Comparison of ENCODE assay signal across 9 mouse cellular contexts in the genomic region with DNA sequence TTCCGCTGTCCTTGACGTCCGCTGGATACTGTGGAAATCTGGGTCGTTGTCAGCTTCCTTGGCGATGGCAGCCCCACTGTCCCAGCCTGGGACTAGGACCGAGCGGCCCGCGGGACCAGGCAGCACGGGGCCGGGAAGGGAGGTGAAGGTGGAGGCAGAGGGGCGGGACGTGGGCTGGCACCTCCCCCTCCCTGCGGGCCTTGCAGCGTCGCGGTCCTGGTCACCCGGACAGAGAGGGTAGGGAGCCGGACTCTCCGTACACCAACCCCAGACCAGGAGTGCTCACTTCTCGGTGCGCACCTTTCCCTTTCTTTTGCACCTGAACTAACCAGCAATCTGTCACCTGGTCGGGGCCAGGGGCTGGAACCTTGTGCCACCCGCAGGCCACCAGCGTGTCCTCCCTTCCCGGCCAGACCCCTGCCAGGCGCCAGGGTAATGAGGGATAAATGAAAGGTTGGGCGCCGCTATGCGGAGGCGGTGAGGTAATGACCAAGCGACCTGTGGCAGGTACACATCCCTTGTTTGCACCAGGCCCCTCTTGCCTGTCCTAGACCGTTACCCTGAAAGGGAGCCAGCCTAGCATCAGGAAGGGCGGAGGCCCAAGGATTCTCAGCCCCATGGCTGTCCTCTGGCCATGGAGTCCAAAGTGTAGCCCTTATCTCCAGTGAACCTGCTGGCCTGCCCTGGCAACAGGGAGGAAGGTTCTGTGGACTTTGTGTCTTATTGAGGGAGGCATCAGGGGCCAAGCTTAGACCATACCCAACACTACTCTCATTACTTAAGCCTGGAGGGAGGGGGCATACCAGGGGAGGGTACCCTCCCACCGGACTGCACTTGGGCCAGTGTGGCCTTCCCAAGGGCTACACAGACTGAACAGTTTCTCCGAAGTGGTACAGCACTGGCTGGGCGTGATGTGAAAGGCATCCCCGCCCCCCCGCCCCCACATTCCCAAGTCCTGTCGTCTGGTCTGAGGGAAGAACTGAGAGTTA. TPM values are rescaled to one million over a fixed set of nuclear protein-coding genes. Genes with fewer than 3 reads are reported as not detected.
DNase-seq lines count a peak whose midpoint lies in the region; ATAC-seq and TF ChIP-seq lines count a peak whose summit lies in the region.
"Had no signal": no experiment of that assay in that cellular context is flagged by ENCODE, and none has a peak within 500 bp of the region (broad histone marks: within the 10 kb centered on the region; RNA-seq: fewer than 3 reads in every experiment).

A gene (minus strand): TSS at position 422 of the 989 bp plus-strand sequence.

- WGBS in heart, adult 2 months = 10% methylated on average over 40 of the region's 40 CpGs
- WGBS in embryonic facial prominence, embryonic 15.5 days = 10% methylated on average over 40 of the region's 40 CpGs
- 9% methylated on average over 40 of the region's 40 CpGs for WGBS in lung, embryonic 14.5 days
- WGBS in stomach, postnatal 0 days = 12% methylated on average over 33 of the region's 40 CpGs

- H3K79me2 ChIP-seq in heart, adult 2 months (replicated peaks; ENCODE audit: control insufficient read depth, insufficient read depth, low read length) = no peaks in the 10 kb centered on the region

- H3K27me3 ChIP-seq in heart, adult 2 months (ENCODE audit: control insufficient read depth, insufficient read depth, low read length) = peaks cover 11% of the 10 kb centered on the region
- peaks cover 27% of the 10 kb centered on the region for H3K27me3 ChIP-seq in embryonic facial prominence, embryonic 15.5 days
- H3K27me3 ChIP-seq in lung, embryonic 14.5 days (ENCODE audit: insufficient read depth, low read length) = peaks cover 26% of the 10 kb centered on the region
- H3K27me3 ChIP-seq in stomach, postnatal 0 days (ENCODE audit: control insufficient read depth, insufficient read depth, low read length) = no peaks in the 10 kb centered on the region

- no peak for TF ChIP-seq CTCF in heart, adult 2 months (IDR thresholded peaks at IDR 0.05)
- 0 out of 2 replicates have a peak, but pooled peaks have one; percentile 1 for TF ChIP-seq CTCF in lung, embryonic 14.5 days (IDR thresholded peaks at IDR 0.05; ENCODE audit: low read depth)
- no peak for TF ChIP-seq CTCF in stomach, postnatal 0 days (IDR thresholded peaks at IDR 0.05; ENCODE audit: low read depth)

- no peak for DNase-seq in heart, adult 2 months
- no peak for DNase-seq in heart, postnatal 14 days
- DNase-seq in kidney, adult 9 months = peak; percentile 70
- no peak for DNase-seq in lung, embryonic 14.5 days
- DNase-seq in stomach, postnatal 0 days (ENCODE audit: low spot score) = peak; percentile 78
- no peak for DNase-seq in left cerebral cortex, adult 11 months (ENCODE audit: low spot score)

- no peak within 1 kb of the TSS for H3K27ac ChIP-seq in heart, adult 2 months
- H3K27ac ChIP-seq in embryonic facial prominence, embryonic 15.5 days (replicated peaks) = no peak within 1 kb of the TSS
- no peak within 1 kb of the TSS for H3K27ac ChIP-seq in lung, embryonic 14.5 days (ENCODE audit: low read depth)
- H3K27ac ChIP-seq in stomach, postnatal 0 days (replicated peaks) = peak within 1 kb of the TSS; percentile 53

- no peaks in the 10 kb centered on the region for H3K36me3 ChIP-seq in heart, adult 2 months (ENCODE audit: control insufficient read depth, insufficient read depth, low read length)
- H3K36me3 ChIP-seq in embryonic facial prominence, embryonic 15.5 days = no peaks in the 10 kb centered on the region
- no peaks in the 10 kb centered on the region for H3K36me3 ChIP-seq in lung, embryonic 14.5 days (ENCODE audit: insufficient read depth)
- H3K36me3 ChIP-seq in stomach, postnatal 0 days (ENCODE audit: control insufficient read depth, insufficient read depth, low read length) = no peaks in the 10 kb centered on the region

- TF ChIP-seq EP300 in heart, adult 2 months (IDR thresholded peaks at IDR 0.05; ENCODE audit: insufficient read depth, low read depth, low read length) = no peak
- TF ChIP-seq EP300 in stomach, postnatal 0 days (optimal IDR thresholded peaks at IDR 0.05) = no peak

- intact Hi-C loops in heart, adult 2 months (cut with DNase I) = no loop called here
- intact Hi-C loops in heart, postnatal 14 days (cut with DNase I) = no loop called here

- no peak for TF ChIP-seq POLR2A in heart, adult 2 months (IDR thresholded peaks at IDR 0.05; ENCODE audit: insufficient read depth, low read depth, low read length)

- ATAC-seq in embryonic facial prominence, embryonic 15.5 days (ENCODE audit: insufficient number of reproducible peaks, low FRiP score, low TSS enrichment, low read depth) = no peak
- peak; percentile 12; the same call in 1 of the 2 replicates for ATAC-seq in lung, embryonic 14.5 days (ENCODE audit: insufficient read depth)
- ATAC-seq in stomach, postnatal 0 days (ENCODE audit: low FRiP score, low TSS enrichment) = peak; percentile 61
- ATAC-seq in inflammation-experienced regulatory T-cells, adult 6 months = no peak

- peaks cover 5% of the 10 kb centered on the region for H3K4me1 ChIP-seq in heart, adult 2 months (ENCODE audit: control insufficient read depth, insufficient read depth, low read length)
- peaks cover 42% of the 10 kb centered on the region for H3K4me1 ChIP-seq in embryonic facial prominence, embryonic 15.5 days
- H3K4me1 ChIP-seq in lung, embryonic 14.5 days (ENCODE audit: insufficient read depth) = peaks cover 9% of the 10 kb centered on the region; the same call in 1 of the 2 replicates
- peaks cover 3% of the 10 kb centered on the region; the same call in 1 of the 2 replicates for H3K4me1 ChIP-seq in stomach, postnatal 0 days (replicated peaks; ENCODE audit: control insufficient read depth, insufficient read depth)

- H3K4me3 ChIP-seq in heart, adult 2 months = peak within 1 kb of the TSS; percentile 15; the same call in 1 of the 2 replicates
- H3K4me3 ChIP-seq in embryonic facial prominence, embryonic 15.5 days (replicated peaks) = peak within 1 kb of the TSS; percentile 43
- peak within 1 kb of the TSS; percentile 37 for H3K4me3 ChIP-seq in lung, embryonic 14.5 days (ENCODE audit: low read depth, low read length)
- peak within 1 kb of the TSS; percentile 47 for H3K4me3 ChIP-seq in stomach, postnatal 0 days (ENCODE audit: low read depth, low read length)

- H3K4me2 ChIP-seq in embryonic facial prominence, embryonic 15.5 days (replicated peaks) = peak within 1 kb of the TSS; percentile 62
- H3K4me2 ChIP-seq in lung, embryonic 14.5 days = peak within 1 kb of the TSS; percentile 73
- H3K4me2 ChIP-seq in stomach, postnatal 0 days (replicated peaks; ENCODE audit: low read depth) = peak within 1 kb of the TSS; percentile 76

- peak within 1 kb of the TSS; percentile 26; the same call in 1 of the 2 replicates for H3K9ac ChIP-seq in heart, adult 2 months (ENCODE audit: low read depth, low read length)
- 0 out of 2 replicates have a peak within 1 kb of the TSS, but pooled peaks have one; percentile 2 for H3K9ac ChIP-seq in embryonic facial prominence, embryonic 15.5 days
- H3K9ac ChIP-seq in lung, embryonic 14.5 days = peak within 1 kb of the TSS; percentile 35; the same call in 1 of the 2 replicates
- peak within 1 kb of the TSS; percentile 68 for H3K9ac ChIP-seq in stomach, postnatal 0 days (ENCODE audit: low read length)

- H3K9me3 ChIP-seq in embryonic facial prominence, embryonic 15.5 days (replicated peaks) = no peaks in the 10 kb centered on the region
- no peaks in the 10 kb centered on the region for H3K9me3 ChIP-seq in lung, embryonic 14.5 days (ENCODE audit: low read depth, low read length)
- H3K9me3 ChIP-seq in stomach, postnatal 0 days (ENCODE audit: control insufficient read depth, low read length) = no peaks in the 10 kb centered on the region

RNA-seq across cellular contexts. Expression of the gene that starts here (rescaled TPM):
- under 1 TPM in 1 of 2 experiments, not detected in 1; 0.08 TPM for total RNA-seq in heart, adult 2 months (2021)
- polyA plus RNA-seq in heart, adult 2 months (2012; rRNA removed) = 0.06 and 0.14 TPM in 2 replicates
- not detected for total RNA-seq in heart, postnatal 14 days (2021)
- 3.5 and 3.8 TPM in 2 replicates for polyA plus RNA-seq in embryonic facial prominence, embryonic 15.5 days (2015; fragmentation: Nextera tagmentation; extraction: Ambion mirVana)
- polyA plus RNA-seq in lung, embryonic 14.5 days (2014; fragmentation: Nextera tagmentation; extraction: Ambion mirVana) = 0.22 and 0.51 TPM in 2 replicates
- polyA plus RNA-seq in stomach, postnatal 0 days (2015; fragmentation: Nextera tagmentation; extraction: Ambion mirVana) = 6.3 and 6.7 TPM in 2 replicates
- not detected for polyA plus RNA-seq in inflammation-experienced regulatory T-cells, adult 6 months (2017; shearing (Covaris generic))
- total RNA-seq: CH12.LX had no signal

Comparison
In these comparisons a context has a peak if more than half of its experiments do, and no peak if none do; other contexts are left out.
1. Peak in ATAC-seq, H3K4me3 ChIP-seq, H3K9ac ChIP-seq and H3K4me2 ChIP-seq in lung, embryonic 14.5 days; RNA of the gene not detected or under 1 TPM.
2. DNase-seq: peak in kidney, adult 9 months (single experiment) and stomach, postnatal 0 days (single experiment); none in heart, adult 2 months (0 of 2), heart, postnatal 14 days (0 of 2), lung, embryonic 14.5 days (single experiment) and left cerebral cortex, adult 11 months (single experiment).
3. H3K9ac ChIP-seq: peak in every context shown above with its lines; median percentile 68 in stomach, postnatal 0 days; 35 in lung, embryonic 14.5 days; 26 in heart, adult 2 months; 2 in embryonic facial prominence, embryonic 15.5 days.
4. Peak in every context shown above with its lines, with median percentiles within 50 percentile points of each other: H3K4me3 ChIP-seq and H3K4me2 ChIP-seq.